Mouse (Mus musculus): ENCODE results near the gene Ubqln3. TPM values are rescaled to one million over a fixed set of nuclear protein-coding genes. Genes with fewer than 3 reads are reported as not detected.
A peak's percentile ranks its signal among the peaks of the same experiment; 100 is the strongest.

The Ubqln3 gene
- not detected for total RNA-seq (2021)

GRCm38 (mm10) chr7:104143179-104143578 lies at the start of gene Ubqln3:
TSS of gene Ubqln3 (minus strand) at chr7:104143279.
- intact Hi-C loops (cut with DNase I), result no loop called here
- no peak for DNase-seq (ENCODE audit: extremely low spot score in 1 of 2, low spot score in 2 of 2)

GRCm38 (mm10) chr7:104191275-104191674 lies 48.2 kb upstream of the Ubqln3 start:
- intact Hi-C loops (cut with DNase I), result no loop called here
- no peak for DNase-seq (ENCODE audit: extremely low spot score in 1 of 2, low spot score in 2 of 2)

- intact Hi-C loops (cut with DNase I), result no loop called here
- DNase-seq (ENCODE audit: extremely low spot score in 1 of 2, low spot score in 2 of 2), result no peak
Measured at GRCm38 (mm10) chr7:104183292-104183691, 40.2 kb upstream of the Ubqln3 start, which contains the start of gene Olfr648. TSS of gene Olfr648 (minus strand) at chr7:104183392.

DNA sequence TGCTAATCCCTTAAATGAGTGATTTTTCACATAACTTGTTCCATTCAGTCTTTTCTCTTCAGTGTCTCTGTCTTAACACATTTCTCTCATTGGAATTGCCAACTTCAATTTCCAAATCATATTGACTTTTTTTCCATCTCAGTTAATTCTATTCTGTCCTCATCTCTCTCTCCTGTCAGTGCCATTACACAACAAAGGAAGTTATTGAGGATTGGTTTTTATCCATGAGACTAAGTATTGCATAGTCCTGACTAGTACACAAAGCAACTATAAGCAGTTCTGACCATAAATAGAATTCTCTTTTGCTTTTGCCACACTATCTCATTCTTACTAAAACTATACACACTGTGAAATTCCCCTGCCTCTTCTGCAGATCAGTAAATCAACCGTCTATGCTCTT lies 36.0 kb upstream of the Ubqln3 start:
- no peak for DNase-seq (ENCODE audit: extremely low spot score in 1 of 2, low spot score in 2 of 2)
- intact Hi-C loops (cut with DNase I), result no loop called here

- no peak for DNase-seq (ENCODE audit: extremely low spot score in 1 of 2, low spot score in 2 of 2)
- intact Hi-C loops (cut with DNase I), result no loop called here
Measured at GRCm38 (mm10) chr7:104178422-104179054, 35.5 kb upstream of the Ubqln3 start.

- intact Hi-C loops (cut with DNase I), result no loop called here
- DNase-seq (ENCODE audit: extremely low spot score in 1 of 2, low spot score in 2 of 2), result no peak
Measured at GRCm38 (mm10) chr7:104175085-104175484, 32.0 kb upstream of the Ubqln3 start.

DNA sequence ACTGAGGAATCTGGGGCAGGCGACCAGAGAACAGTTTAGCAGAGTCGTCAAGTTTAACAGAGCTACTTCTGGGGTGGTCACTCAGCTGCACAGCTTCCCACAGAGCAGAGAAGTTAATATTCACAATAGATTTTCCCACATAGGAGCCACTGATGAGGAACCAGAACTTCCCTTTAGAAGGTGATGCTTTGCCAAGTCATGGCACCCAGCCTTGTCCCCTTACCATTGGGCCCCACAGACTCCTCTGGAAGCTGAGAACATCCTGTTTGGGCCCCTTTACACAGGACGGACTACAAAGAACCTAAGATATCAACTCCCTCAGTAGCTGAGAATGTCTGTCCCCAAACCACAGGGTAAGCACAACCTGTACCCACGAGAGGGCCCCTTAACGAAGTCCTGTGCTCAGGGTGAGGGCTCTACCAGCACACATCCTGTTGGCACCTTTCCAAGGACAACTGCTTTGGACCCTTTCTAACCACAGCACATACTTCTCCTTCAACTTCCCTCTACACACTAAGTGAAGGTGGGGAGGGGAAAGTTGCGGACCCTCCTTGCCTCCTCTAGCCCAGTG lies 26.6 kb upstream of the Ubqln3 start:
- intact Hi-C loops (cut with DNase I), result no loop called here
- DNase-seq (ENCODE audit: extremely low spot score in 1 of 2, low spot score in 2 of 2), result peak; percentile 9 to 20

DNA sequence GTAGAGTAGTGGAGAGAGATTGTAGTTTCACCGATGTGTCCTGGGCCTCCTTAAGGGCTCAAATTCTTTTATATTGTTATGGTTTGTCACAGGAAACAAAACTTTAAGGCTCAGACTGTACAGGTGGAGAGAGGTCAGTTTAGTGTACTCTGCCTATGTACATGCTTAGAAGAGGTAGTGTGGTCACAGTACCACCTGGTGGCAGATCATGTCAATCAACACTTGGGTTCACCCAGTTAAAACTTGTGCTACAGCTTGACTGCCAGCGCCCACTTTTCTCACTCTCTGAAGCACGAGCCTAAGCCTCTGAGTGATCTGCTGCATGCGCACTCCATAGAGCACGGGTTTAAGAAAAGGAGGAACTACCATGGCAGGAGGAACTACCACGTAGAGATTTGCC lies 24.0 kb upstream of the Ubqln3 start:
- no peak for DNase-seq (ENCODE audit: extremely low spot score in 1 of 2, low spot score in 2 of 2)

GRCm38 (mm10) chr7:104150456-104150855 lies 7.4 kb upstream of the Ubqln3 start, which contains the start of gene Ubqlnl:
TSS of gene Ubqlnl (minus strand) at chr7:104150556.
- DNase-seq (ENCODE audit: extremely low spot score in 1 of 2, low spot score in 2 of 2), result no peak
- intact Hi-C loops (cut with DNase I), result no loop called here

More for the DNA sequence above, 24.0 kb upstream of the Ubqln3 start:
- intact Hi-C loops (cut with DNase I), result no loop called here

GRCm38 (mm10) chr7:104137305-104137704 lies 5.8 kb downstream of the Ubqln3 start, which contains the start of gene Olfr643:
TSS of gene Olfr643 (minus strand) at chr7:104137405.
- no peak for DNase-seq (ENCODE audit: extremely low spot score in 1 of 2, low spot score in 2 of 2)
- intact Hi-C loops (cut with DNase I), result no loop called here

DNA sequence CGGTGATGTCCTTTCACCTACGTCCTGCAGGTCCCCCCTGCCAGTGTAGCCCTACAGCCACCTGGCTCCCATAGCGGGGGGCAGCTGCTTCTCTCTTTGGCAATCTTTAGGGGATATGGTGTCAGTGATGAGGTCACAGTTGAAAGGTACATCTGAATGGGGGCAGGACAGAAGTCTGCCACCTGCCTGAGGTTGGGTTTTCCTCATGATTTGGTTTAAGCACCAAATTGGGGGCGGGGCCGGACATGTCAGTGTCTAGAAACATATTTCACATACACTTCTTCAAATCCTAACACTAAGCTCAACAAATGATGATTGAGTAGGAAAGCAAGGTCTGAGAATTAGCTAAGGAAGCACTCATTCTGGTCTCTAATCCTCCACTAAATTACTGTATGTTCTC lies 13.4 kb downstream of the Ubqln3 start, which contains the start of gene Ubqln5:
Gene Ubqln5, minus strand, starts transcription at position 101 of the 400 bp plus-strand sequence.
- no peak for DNase-seq (ENCODE audit: extremely low spot score in 1 of 2, low spot score in 2 of 2)
- intact Hi-C loops (cut with DNase I), result no loop called here

DNA sequence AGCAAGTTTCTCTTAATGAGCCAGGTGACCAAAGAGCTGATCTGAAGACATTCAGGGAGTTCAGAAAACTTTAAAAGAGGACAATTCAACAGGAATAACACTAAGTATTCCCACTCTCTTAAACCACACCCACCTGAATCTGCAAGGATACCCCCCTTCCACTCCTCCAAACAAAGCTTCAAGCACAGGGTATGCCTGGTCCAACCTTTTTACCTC lies 38.4 kb downstream of the Ubqln3 start, which contains the start of gene Olfr646:
Gene Olfr646, plus strand, starts transcription at position 117 of the 216 bp plus-strand sequence.
- intact Hi-C loops (cut with DNase I), result no loop called here
- DNase-seq (ENCODE audit: extremely low spot score in 1 of 2, low spot score in 2 of 2), result no peak

GRCm38 (mm10) chr7:104103913-104104756 lies 38.9 kb downstream of the Ubqln3 start:
- intact Hi-C loops (cut with DNase I), result no loop called here
- no peak for DNase-seq (ENCODE audit: extremely low spot score in 1 of 2, low spot score in 2 of 2)

Other genes with a start within 250 kb of the Ubqln3 start
- gene Olfr64, start 248.8 kb downstream of the Ubqln3 start, total RNA-seq (2021), result not detected
- gene Olfr65, start 239.8 kb downstream of the Ubqln3 start, total RNA-seq (2021), result under 1 TPM in 1 of 2 experiments, not detected in 1; 0.19 TPM
- not detected for gene Olfr631, start 214.5 kb downstream of the Ubqln3 start, total RNA-seq (2021)
- gene Olfr632, start 208.9 kb downstream of the Ubqln3 start, total RNA-seq (2021), result under 1 TPM in 1 of 2 experiments, not detected in 1; 0.26 TPM
- not detected for gene Olfr633, start 198.8 kb downstream of the Ubqln3 start, total RNA-seq (2021)
- under 1 TPM; 0.04 to 0.06 TPM for gene Olfr635, start 172.1 kb downstream of the Ubqln3 start, total RNA-seq (2021)
- gene Olfr638, start 144.5 kb downstream of the Ubqln3 start, total RNA-seq (2021), result not detected
- gene Olfr639, start 126.0 kb downstream of the Ubqln3 start, total RNA-seq (2021), result under 1 TPM; 0.11 to 0.20 TPM
- not detected for gene Olfr640, start 117.7 kb downstream of the Ubqln3 start, total RNA-seq (2021)
- not detected for gene Olfr641, start 107.8 kb downstream of the Ubqln3 start, total RNA-seq (2021)
- not detected for gene Olfr642, start 90.6 kb downstream of the Ubqln3 start, total RNA-seq (2021)
- not detected for gene 4930516K23Rik, start 81.8 kb downstream of the Ubqln3 start, total RNA-seq (2021)
- gene Olfr644, start 71.4 kb downstream of the Ubqln3 start, total RNA-seq (2021), result not detected
- gene Olfr645, start 57.8 kb downstream of the Ubqln3 start, total RNA-seq (2021), result not detected
- not detected for gene Olfr646, start 38.4 kb downstream of the Ubqln3 start, total RNA-seq (2021)
- not detected for gene Ubqln5, start 13.5 kb downstream of the Ubqln3 start, total RNA-seq (2021)
- not detected for gene Olfr643, start 5.9 kb downstream of the Ubqln3 start, total RNA-seq (2021)
- not detected for gene Ubqlnl, start 7.3 kb upstream of the Ubqln3 start, total RNA-seq (2021)
- gene Olfm5, start 21.6 kb upstream of the Ubqln3 start, total RNA-seq (2021), result not detected
- under 1 TPM; 0.34 to 0.43 TPM for gene Olfr648, start 40.1 kb upstream of the Ubqln3 start, total RNA-seq (2021)
- not detected for gene Olfr649, start 52.7 kb upstream of the Ubqln3 start, total RNA-seq (2021)
- under 1 TPM; 0.63 to 0.75 TPM for gene Trim6, start 75.5 kb upstream of the Ubqln3 start, total RNA-seq (2021)
- gene Trim34a, start 101.2 kb upstream of the Ubqln3 start, total RNA-seq (2021), result under 1 TPM; 0.88 to 0.99 TPM
- gene Trim5, start 144.8 kb upstream of the Ubqln3 start, total RNA-seq (2021), result under 1 TPM; 0.43 to 0.49 TPM
- 1 to 10 TPM; 1.3 to 2.1 TPM for gene Trim12a, start 172.2 kb upstream of the Ubqln3 start, total RNA-seq (2021)
- gene Trim34b, start 186.2 kb upstream of the Ubqln3 start, total RNA-seq (2021), result not detected
- gene Trim12c, start 210.1 kb upstream of the Ubqln3 start, total RNA-seq (2021), result 1 to 10 TPM in 1 of 2 experiments, under 1 TPM in 1; 0.83 to 1.0 TPM
- gene Trim30b, start 226.6 kb upstream of the Ubqln3 start, total RNA-seq (2021), result not detected